Mouse (Mus musculus): ENCODE results near the gene Mmp14.

GRCm38 (mm10) chr14:54381816-54382215, 49.6 kb upstream of the Mmp14 start:
- TF ChIP-seq CTCF (IDR thresholded peaks at IDR 0.05; ENCODE audit: insufficient read depth, low read length) = no peak
- no peak for TF ChIP-seq POLR2A (IDR thresholded peaks at IDR 0.05; ENCODE audit: borderline replicate concordance, extremely low read depth, low read depth, low read length)

All from lung, adult 2 months (tissue).